Mouse (Mus musculus) CH12.LX (cell line): ENCODE data around the gene St6gal1. TPM values are rescaled to one million over a fixed set of nuclear protein-coding genes. Genes with fewer than 3 reads are reported as not detected.
A peak's percentile ranks its signal among the peaks of the same experiment; 100 is the strongest.

Experiments
- DNase-seq: peaks from one replicate; pipeline ENCODE4 v3.0.0-alpha.2; 2013; ENCODE audit errors: extremely low read depth
- H3K27ac ChIP-seq: 2 replicates; pipeline ENCODE4 v1.5.1; 2012; ENCODE audit warnings: low read depth, mild to moderate bottlenecking, control low read depth, moderate library complexity; ENCODE audit not compliant: insufficient read depth
- H3K27me3 ChIP-seq: replicated peaks from 2 replicates; pipeline ENCODE3; 2012; ENCODE audit warnings: inconsistent platforms
- H3K36me3 ChIP-seq, 2 experiments: replicated peaks in 1 of 2; 2 replicates each; pipeline versions ENCODE3 to v1.6.1; 2012; ENCODE audit warnings: inconsistent platforms in 1 of 2, low read length in 1 of 2, mild to moderate bottlenecking in 1 of 2, mixed read lengths in 1 of 2, moderate library complexity in 1 of 2; ENCODE audit not compliant: control insufficient read depth in 1 of 2, insufficient read depth in 1 of 2
- H3K4me1 ChIP-seq, 2 experiments: 2 replicates each; pipeline ENCODE4 v1.6.1; 2012; ENCODE audit warnings: inconsistent platforms in 1 of 2, moderate library complexity in 1 of 2; ENCODE audit not compliant: insufficient read depth in 2 of 2, control insufficient read depth in 1 of 2
- H3K4me2 ChIP-seq: 2 replicates; pipeline ENCODE4 v1.6.1; 2012; ENCODE audit warnings: low read depth, mild to moderate bottlenecking, control low read depth; ENCODE audit not compliant: poor library complexity, insufficient read depth, severe bottlenecking
- H3K4me3 ChIP-seq, 3 experiments: fragments of 150-350 bp in 1 of 3; sonication (generic) in 1 of 3; replicated peaks in 1 of 3; 2 replicates each; pipeline versions ENCODE3 to v1.5.1; 2011 to 2012; ENCODE audit warnings: low read depth in 2 of 3, low read length in 2 of 3, mild to moderate bottlenecking in 2 of 3, moderate library complexity in 2 of 3, control low read depth in 1 of 3, improper control_type of control experiment in 1 of 3, inconsistent platforms in 1 of 3, mixed read lengths in 1 of 3; ENCODE audit not compliant: poor library complexity in 1 of 3
- H3K79me2 ChIP-seq: replicated peaks from 2 replicates; pipeline ENCODE4 v1.6.1; 2012; ENCODE audit warnings: mild to moderate bottlenecking, moderate library complexity; ENCODE audit not compliant: control insufficient read depth, poor library complexity, insufficient read depth, severe bottlenecking; ENCODE audit errors: extremely low read depth
- H3K9ac ChIP-seq: 2 replicates; pipeline ENCODE4 v1.6.1; 2012; ENCODE audit warnings: low read depth, mild to moderate bottlenecking, control low read depth, moderate library complexity; ENCODE audit not compliant: insufficient read depth
- H3K9me3 ChIP-seq: replicated peaks from 2 replicates; pipeline ENCODE3; 2012; ENCODE audit warnings: low read length, inconsistent platforms, mixed read lengths
- CHD2 ChIP-seq: IDR thresholded peaks from 2 replicates; pipeline ENCODE4 v1.6.1; 2011; ENCODE audit warnings: low read length, improper control_type of control experiment
- EP300 ChIP-seq: IDR thresholded peaks from 2 replicates; pipeline ENCODE4 v1.6.1; 2011; ENCODE audit warnings: low read length, improper control_type of control experiment
- IRF4 ChIP-seq: IDR thresholded peaks from 2 replicates; pipeline ENCODE4 v1.6.1; 2014; ENCODE audit warnings: low read depth, mild to moderate bottlenecking, inconsistent platforms, low read length, improper control_type of control experiment
- JUND ChIP-seq: conservative IDR thresholded peaks from 2 replicates; pipeline ENCODE4 v1.6.1; 2011; ENCODE audit warnings: low read depth, low read length, improper control_type of control experiment
- KAT2A ChIP-seq: IDR thresholded peaks from 2 replicates; pipeline ENCODE4 v1.6.1; 2012; ENCODE audit warnings: low read length, improper control_type of control experiment, inconsistent platforms; ENCODE audit not compliant: insufficient replicate concordance
- MAFK ChIP-seq: IDR thresholded peaks from 2 replicates; pipeline ENCODE4 v1.6.1; 2011; ENCODE audit warnings: low read length, improper control_type of control experiment; ENCODE audit not compliant: insufficient replicate concordance
- MXI1 ChIP-seq: IDR thresholded peaks from 2 replicates; pipeline ENCODE4 v1.6.1; 2011; ENCODE audit warnings: mild to moderate bottlenecking, low read depth, low read length, improper control_type of control experiment
- PAX5 ChIP-seq: IDR thresholded peaks from 2 replicates; pipeline ENCODE4 v1.6.1; 2012; ENCODE audit warnings: low read length, inconsistent platforms, mixed read lengths
- POLR2AphosphoS2 ChIP-seq: IDR thresholded peaks from 2 replicates; pipeline ENCODE4 v1.6.1; 2011; ENCODE audit warnings: low read depth, low read length, improper control_type of control experiment
- SMC3 ChIP-seq: IDR thresholded peaks from 2 replicates; pipeline ENCODE4 v1.6.1; 2011; ENCODE audit warnings: low read depth, low read length, improper control_type of control experiment
- TBP ChIP-seq: conservative IDR thresholded peaks from 2 replicates; pipeline ENCODE4 v1.6.1; 2011; ENCODE audit warnings: low read depth, low read length, improper control_type of control experiment
- UBTF ChIP-seq: IDR thresholded peaks from 2 replicates; pipeline ENCODE4 v1.6.1; 2012; ENCODE audit warnings: low read depth, mild to moderate bottlenecking, inconsistent platforms, low read length, improper control_type of control experiment, moderate library complexity
- ZMIZ1 ChIP-seq: IDR thresholded peaks from 2 replicates; pipeline ENCODE4 v1.6.1; 2012; ENCODE audit warnings: low read depth, mild to moderate bottlenecking, inconsistent platforms, low read length, improper control_type of control experiment
- dilution Hi-C: fragments of 300-500 bp; cut with MboI; formaldehyde crosslinking; loops from 2 replicates; pipeline ENCODE4 v1.14.3; 2020; ENCODE audit warnings: low sequenced_read_pairs; ENCODE audit not compliant: extremely low pct_unique_long_range_greater_than_20kb, extremely low pct_ligation_motif_present
- in situ Hi-C: fragments of 300-500 bp; cut with MboI; formaldehyde crosslinking; loops from 3 replicates; pipeline ENCODE4 v1.14.3; 2019; ENCODE audit warnings: low sequenced_read_pairs, low pct_ligation_motif_present, low pct_unique_long_range_greater_than_20kb, mixed read lengths
- polyA plus RNA-seq: library from polyadenylated mRNA; unstranded; fragments of >175 nt; gene quantifications from 2 replicates; pipeline ENCODE4 v1.2.1, GENCODE M21; 2012; ENCODE audit warnings: low read depth; ENCODE audit not compliant: insufficient read length
- total RNA-seq, 2 experiments: library from RNA; depleted of rRNA; stranded (reverse); fragments of 300-350 nt in 1 of 2; fragments of >200 nt in 1 of 2; gene quantifications; 2 replicates each; pipeline ENCODE4 v1.2.3; 2012 to 2014

St6gal1 gene
- total and polyA plus RNA-seq, 3 experiments: 64.5 to 168 (median 67.8) TPM

DNA sequence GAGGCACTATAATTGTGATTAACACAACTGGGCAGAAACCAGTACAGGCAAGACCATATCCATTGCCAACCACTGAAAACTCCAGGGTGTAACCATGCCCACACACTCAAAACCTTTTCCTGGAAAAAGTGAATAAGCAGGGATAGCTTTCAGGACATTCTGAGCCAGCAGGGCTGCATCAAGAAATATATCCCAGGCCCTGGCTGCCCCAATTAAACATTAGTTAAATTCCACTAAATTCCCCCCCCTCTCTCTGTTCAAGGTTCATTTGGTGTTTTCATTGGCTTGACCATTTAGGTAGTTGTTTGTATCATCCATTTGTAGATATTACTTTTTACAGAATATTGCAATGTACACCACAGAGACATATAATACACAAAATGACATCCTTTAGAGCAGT lies 28.2 kb upstream of the St6gal1 start:
- Histone ChIP-seq H3K27ac (no peak overlapping the region), H3K27me3 (peaks cover 2% of the 10 kb centered on the region), H3K4me1 (peaks cover 0 to 3% of the 10 kb centered on the region in 2 experiments; a peak in 1 of 4 replicates), H3K4me2 (peak overlapping the region; percentile 34; the same call in 1 of the 2 replicates), H3K9me3 (no peaks in the 10 kb centered on the region), H3K36me3 (no peaks in the 10 kb centered on the region), H3K4me3 (no peak overlapping the region), H3K9ac (no peak overlapping the region), H3K79me2 (no peaks in the 10 kb centered on the region)
- TF ChIP-seq KAT2A: no peak
- TF ChIP-seq EP300: no peak
- TF ChIP-seq CHD2: no peak
- DNase-seq: no peak
- in situ Hi-C loops: loop anchor here (5.0 kb wide), 1 partner anchor 34 kb away; no protein-coding TSS in a partner anchor
- dilution Hi-C loops: no loop called here

DNA sequence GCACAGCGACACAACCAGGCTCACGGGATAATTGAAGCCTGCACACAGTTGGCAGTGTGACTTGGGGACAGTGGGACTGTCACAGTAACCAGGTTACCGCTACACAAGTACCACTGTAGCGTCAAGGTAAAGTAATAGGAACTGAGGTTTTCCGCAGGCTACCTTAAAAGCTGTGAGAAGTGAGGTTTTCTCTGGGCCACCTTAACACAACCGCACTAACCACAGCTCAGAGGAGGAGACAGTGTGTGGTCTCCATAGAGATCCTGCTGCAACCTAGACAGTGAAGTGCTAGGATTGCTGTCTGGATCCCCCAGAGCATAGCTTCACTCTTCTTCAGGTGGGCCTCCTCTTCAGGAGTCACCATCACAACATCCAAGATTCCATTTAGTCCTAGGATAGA lies 27.7 kb upstream of the St6gal1 start:
- in situ Hi-C loops: loop anchor here (5.0 kb wide), 1 partner anchor 34 kb away; no protein-coding TSS in a partner anchor
- dilution Hi-C loops: no loop called here
- H3K4me2 ChIP-seq: no peak overlapping the region

DNA sequence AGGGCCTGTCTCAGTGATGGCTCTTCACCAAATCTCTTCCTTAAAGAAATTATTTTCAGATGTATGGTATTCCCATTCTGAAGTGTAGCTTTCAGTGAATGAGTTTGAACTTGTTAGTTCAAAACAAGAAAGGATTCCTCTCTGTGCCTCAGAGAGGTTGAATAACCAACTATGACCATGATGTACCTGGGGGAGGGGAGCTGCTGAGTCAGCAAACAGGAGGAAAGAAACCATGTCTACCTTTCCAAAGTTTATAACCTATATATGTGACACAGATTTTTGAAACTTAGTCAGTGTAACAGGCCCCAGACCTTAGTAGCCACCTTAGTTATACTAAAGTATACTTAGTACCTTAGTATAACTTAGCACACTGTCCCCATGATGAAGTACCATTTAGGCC lies 23.0 kb upstream of the St6gal1 start:
- no peak for TF ChIP-seq UBTF
- TF ChIP-seq JUND: no peak
- peak; percentile 99 for TF ChIP-seq MAFK
- in situ Hi-C loops: no loop called here
- dilution Hi-C loops: no loop called here

More for the DNA sequence above, 27.7 kb upstream of the St6gal1 start:
- no peak overlapping the region for H3K4me3 ChIP-seq
- no peaks in the 10 kb centered on the region for H3K79me2 ChIP-seq
- H3K4me1 ChIP-seq: peaks cover 0 to 3% of the 10 kb centered on the region in 2 experiments; a peak in 1 of 4 replicates
- no peak overlapping the region for H3K9ac ChIP-seq
- no peaks in the 10 kb centered on the region for H3K9me3 ChIP-seq
- H3K36me3 ChIP-seq: no peaks in the 10 kb centered on the region
- no peak for DNase-seq
- no peak for TF ChIP-seq PAX5
- TF ChIP-seq SMC3: no peak
- TF ChIP-seq JUND: no peak
- TF ChIP-seq TBP: no peak
- TF ChIP-seq IRF4: no peak
- TF ChIP-seq ZMIZ1: no peak
- no peak for TF ChIP-seq POLR2AphosphoS2
- TF ChIP-seq EP300: no peak
- no peak for TF ChIP-seq MXI1
- H3K27me3 ChIP-seq: peaks cover 2% of the 10 kb centered on the region
- no peak overlapping the region for H3K27ac ChIP-seq

More for the DNA sequence above, 23.0 kb upstream of the St6gal1 start:
- Histone ChIP-seq H3K4me1 (peaks cover 0 to 3% of the 10 kb centered on the region in 2 experiments; a peak in 1 of 4 replicates), H3K79me2 (no peaks in the 10 kb centered on the region), H3K27me3 (no peaks in the 10 kb centered on the region), H3K4me3 (no peak overlapping the region), H3K9me3 (no peaks in the 10 kb centered on the region), H3K4me2 (no peak overlapping the region), H3K9ac (no peak overlapping the region), H3K36me3 (no peaks in the 10 kb centered on the region), H3K27ac (no peak overlapping the region)
- no peak for DNase-seq
